Mouse (Mus musculus) lung, adult 10 weeks (tissue): Measurements from ENCODE around the gene Fbf1. TPM values are rescaled to one million over a fixed set of nuclear protein-coding genes. Genes with fewer than 3 reads are reported as not detected.

Source experiments
- polyA plus RNA-seq: library from polyadenylated mRNA; stranded (reverse); fragments of 350-450 nt; fragmentation: Illumina TruSeq; extraction: RNeasy Lipid Tissue Mini Kit (QIAGEN cat#74804); gene quantifications from one replicate; pipeline ENCODE4 v1.2.3, GENCODE M21; 2014; ENCODE audit warnings: low read depth, low replicate concordance; ENCODE audit not compliant: insufficient read depth

The Fbf1 gene
- 10.5 TPM for polyA plus RNA-seq

GRCm38 (mm10) chr11:116167884-116168439, at the start of gene Fbf1:
TSS of gene Fbf1 (minus strand) at chr11:116168166.

GRCm38 (mm10) chr11:116198639-116199531, 30.9 kb upstream of the Fbf1 start, which contains the start of the genes Ten1 and Acox1:
TSS of gene Ten1 (plus strand) at chr11:116198855.
TSS of gene Acox1 (minus strand) at chr11:116199045.

GRCm38 (mm10) chr11:116138468-116139138, 29.4 kb downstream of the Fbf1 start, which contains the start of gene Mrpl38:
TSS of gene Mrpl38 (minus strand) at chr11:116138868.

GRCm38 (mm10) chr11:116130488-116131205, 37.3 kb downstream of the Fbf1 start, which contains the start of gene Trim65:
TSS of gene Trim65 (minus strand) at chr11:116131128.

GRCm38 (mm10) chr11:116127156-116127980, 40.6 kb downstream of the Fbf1 start, which contains the start of gene Trim47:
TSS of gene Trim47 (minus strand) at chr11:116127210.

Other genes starting within 250 kb of the Fbf1 start
- 14.9 TPM for gene Sap30bp, start 234.9 kb downstream of the Fbf1 start, polyA plus RNA-seq
- gene Recql5, start 234.7 kb downstream of the Fbf1 start, polyA plus RNA-seq: 8.3 TPM
- gene Itgb4, start 193.5 kb downstream of the Fbf1 start, polyA plus RNA-seq: 2.0 TPM
- gene Galk1, start 155.4 kb downstream of the Fbf1 start, polyA plus RNA-seq: 37.1 TPM
- gene H3f3b, start 140.2 kb downstream of the Fbf1 start, polyA plus RNA-seq: 439 TPM
- gene Unk, start 137.8 kb downstream of the Fbf1 start, polyA plus RNA-seq: 10.2 TPM
- gene Unc13d, start 90.2 kb downstream of the Fbf1 start, polyA plus RNA-seq: 22.3 TPM
- gene Wbp2, start 81.2 kb downstream of the Fbf1 start, polyA plus RNA-seq: 101 TPM
- gene Trim47, start 41.0 kb downstream of the Fbf1 start, polyA plus RNA-seq: 16.8 TPM
- 6.5 TPM for gene Trim65, start 37.0 kb downstream of the Fbf1 start, polyA plus RNA-seq
- 30.3 TPM for gene Mrpl38, start 29.3 kb downstream of the Fbf1 start, polyA plus RNA-seq
- gene Ten1, start 30.7 kb upstream of the Fbf1 start, polyA plus RNA-seq: 34.9 TPM
- 35.2 TPM for gene Acox1, start 30.9 kb upstream of the Fbf1 start, polyA plus RNA-seq
- 2.0 TPM for gene Evpl, start 69.9 kb upstream of the Fbf1 start, polyA plus RNA-seq
- gene Srp68, start 106.1 kb upstream of the Fbf1 start, polyA plus RNA-seq: 30.4 TPM
- not detected for gene Galr2, start 112.8 kb upstream of the Fbf1 start, polyA plus RNA-seq
- gene Exoc7, start 139.1 kb upstream of the Fbf1 start, polyA plus RNA-seq: 22.5 TPM
- 46.0 TPM for gene Foxj1, start 167.2 kb upstream of the Fbf1 start, polyA plus RNA-seq
- gene Rnf157, start 244.9 kb upstream of the Fbf1 start, polyA plus RNA-seq: 1.5 TPM